Mouse (Mus musculus): Measurements from ENCODE around the gene Tardbp.

Tardbp gene

DNA sequence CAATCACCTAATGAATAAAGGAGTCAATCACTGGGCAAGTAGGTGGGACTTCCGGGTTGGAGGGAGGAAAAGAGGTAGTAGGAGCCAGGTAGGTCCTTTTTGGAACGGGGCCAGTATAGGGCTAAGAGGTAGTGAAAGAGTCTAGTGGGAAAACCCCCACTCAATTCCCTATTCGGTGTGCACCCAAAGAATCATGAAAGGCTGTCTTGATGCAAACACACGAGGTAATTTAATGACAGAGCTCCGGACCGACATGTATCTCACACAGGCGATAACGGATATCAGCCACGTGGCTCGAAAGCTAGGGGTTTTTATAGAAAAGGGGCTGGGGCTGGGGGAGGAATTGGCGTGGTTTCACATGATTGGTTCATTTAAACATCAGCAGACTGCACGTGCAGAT is 28.0 kb downstream of the Tardbp start:
- no peak for DNase-seq

DNA sequence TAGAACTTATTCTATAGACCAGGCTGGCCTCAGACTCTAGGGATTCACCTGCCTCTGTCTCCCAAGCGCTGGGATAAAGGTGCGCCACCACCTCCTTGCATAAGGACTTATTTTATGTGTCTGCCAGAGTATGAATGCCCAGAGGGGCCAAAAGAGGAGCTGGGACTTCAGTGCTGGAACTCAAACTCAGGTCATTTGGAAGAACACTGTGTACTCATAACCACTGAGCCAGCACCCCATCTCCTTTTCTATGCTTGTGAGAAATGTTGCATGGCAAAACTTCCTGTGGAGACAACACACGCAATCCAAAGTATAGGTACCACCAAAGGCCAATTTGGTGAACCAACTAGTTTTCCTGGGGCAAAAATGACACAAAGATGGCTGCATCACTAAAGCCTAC is 30.1 kb downstream of the Tardbp start:
- DNase-seq, result no peak

DNA sequence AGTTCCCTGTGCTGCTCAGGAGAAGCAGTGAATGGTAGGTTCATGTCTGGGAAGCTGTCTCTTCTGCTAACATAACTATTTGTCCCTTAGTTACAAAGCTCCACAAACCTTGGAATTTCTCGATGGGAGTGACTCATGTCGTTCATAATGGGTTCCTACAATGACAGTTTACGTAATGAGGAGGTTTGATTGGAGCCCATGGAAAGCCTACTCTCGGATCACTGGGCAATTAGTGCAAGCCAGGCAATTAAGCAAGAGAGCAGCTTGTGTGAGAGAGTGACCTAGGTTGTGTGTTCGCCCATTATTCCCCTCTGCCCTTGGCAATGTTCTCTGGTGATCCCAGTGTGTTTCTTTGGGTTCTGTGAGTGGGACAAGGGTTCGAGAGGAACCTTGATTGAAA is 30.9 kb downstream of the Tardbp start:
- no peak for DNase-seq

- no peak for DNase-seq
Measured at GRCm38 (mm10) chr4:148593996-148594395, 32.8 kb downstream of the Tardbp start.

DNA sequence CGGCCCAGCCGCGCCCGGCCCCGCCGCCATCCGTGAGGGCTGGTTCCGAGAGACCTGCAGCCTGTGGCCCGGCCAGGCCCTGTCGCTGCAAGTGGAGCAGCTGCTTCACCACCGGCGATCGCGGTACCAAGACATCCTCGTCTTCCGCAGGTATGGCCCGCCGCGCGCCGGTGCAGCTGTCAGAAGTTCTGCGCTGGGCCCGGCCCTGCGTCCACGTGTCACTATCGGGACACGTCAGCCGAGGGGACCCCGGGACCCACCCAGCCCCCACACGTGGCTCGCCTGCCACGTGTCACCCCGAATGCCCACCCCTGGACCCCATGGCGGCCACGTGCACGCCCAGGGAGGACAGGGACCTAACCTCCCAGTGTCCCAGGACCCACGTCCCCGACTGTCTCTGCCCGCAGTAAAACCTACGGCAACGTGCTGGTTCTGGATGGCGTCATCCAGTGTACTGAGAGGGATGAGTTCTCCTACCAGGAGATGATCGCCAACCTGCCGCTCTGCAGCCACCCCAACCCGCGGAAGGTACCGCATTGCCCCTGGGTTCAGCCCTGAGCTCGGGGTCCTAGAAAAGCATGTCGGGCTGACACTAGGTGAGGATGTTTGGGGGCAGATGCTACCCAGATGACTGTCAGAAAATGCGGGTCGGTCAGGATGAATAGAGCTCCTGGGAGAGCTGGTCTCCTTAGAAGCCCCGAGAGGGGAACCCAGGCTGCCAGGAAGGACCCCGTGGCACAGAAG is 35.0 kb downstream of the Tardbp start:
- no peak for DNase-seq

GRCm38 (mm10) chr4:148591171-148591630 is 35.6 kb downstream of the Tardbp start, which contains the start of gene Srm:
TSS of gene Srm (plus strand) at chr4:148591503.
- DNase-seq, result peak; percentile 99

DNA sequence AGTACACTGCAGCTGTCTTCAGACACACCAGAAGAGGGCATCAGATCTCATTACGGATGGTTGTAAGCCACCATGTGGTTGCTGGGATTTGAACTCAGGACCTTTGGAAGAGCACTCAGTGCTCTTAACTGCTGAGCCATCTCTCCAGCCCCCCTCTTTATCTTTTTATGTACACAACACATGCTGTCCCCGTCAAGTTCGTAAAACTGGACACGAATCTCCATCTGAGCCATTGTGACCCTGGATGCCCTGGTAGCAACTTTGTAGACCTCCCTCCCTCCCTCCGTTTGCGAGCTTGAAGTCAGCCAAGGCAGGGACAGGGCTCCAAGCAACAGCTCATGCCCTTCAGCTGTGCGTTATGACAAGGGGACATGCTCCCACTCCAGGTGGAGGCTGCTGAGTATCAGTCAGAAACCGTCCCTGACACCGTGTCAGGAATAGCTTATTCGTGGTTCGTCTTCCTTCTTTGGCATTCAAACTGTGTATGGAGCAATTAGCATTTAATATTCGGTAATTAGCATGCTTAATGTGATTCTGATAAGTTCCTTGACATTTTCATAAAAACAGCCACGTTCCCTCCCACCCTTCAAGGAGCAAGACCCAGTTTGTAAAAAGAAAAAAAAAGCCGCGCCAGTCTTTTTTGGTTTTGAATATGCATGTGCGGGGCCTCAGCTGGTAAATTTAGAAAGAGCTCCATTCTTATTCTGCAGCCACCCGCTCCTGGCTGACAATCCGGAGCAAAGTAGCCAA is 36.2 kb downstream of the Tardbp start:
- no peak for DNase-seq

DNA sequence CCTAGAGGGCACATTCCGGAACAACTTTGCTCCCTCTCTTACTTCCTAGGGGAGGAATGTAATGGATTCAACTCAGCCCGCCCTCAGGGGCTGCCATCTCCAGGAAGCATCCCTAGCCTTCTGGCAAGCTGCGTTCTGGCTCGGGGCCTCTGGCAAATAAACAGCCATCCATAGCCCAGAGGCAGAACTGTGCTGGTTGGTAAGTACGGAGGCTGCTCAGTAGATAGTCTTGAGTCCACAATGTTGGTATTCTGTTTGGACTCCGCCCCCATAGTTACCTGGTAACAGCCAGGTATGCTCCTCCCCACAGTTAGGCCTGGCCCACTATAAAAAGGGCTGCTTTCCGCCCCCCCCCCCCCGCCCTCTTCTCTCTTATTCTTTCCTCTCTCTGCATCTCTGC is 37.3 kb downstream of the Tardbp start:
- no peak for DNase-seq

DNA sequence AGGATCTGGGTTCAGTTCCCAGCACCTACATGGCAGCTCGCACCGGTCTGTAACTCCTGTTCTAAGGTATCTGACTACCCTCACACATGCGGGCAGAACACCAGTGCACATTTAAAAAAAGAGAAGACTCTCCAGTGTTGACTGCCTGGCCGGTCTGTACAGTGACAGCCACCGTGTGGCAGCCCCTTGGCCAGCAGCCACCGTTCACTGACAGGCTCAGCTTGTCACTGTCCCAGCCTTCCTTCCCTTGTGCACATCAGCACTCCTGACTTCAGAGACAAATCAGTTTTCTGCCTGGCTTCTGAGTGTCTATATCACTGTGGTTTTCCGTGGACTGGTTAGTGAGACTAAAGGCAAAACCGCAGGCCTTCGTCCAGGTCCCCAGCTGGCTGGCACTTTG is 38.0 kb downstream of the Tardbp start:
- no peak for DNase-seq

DNA sequence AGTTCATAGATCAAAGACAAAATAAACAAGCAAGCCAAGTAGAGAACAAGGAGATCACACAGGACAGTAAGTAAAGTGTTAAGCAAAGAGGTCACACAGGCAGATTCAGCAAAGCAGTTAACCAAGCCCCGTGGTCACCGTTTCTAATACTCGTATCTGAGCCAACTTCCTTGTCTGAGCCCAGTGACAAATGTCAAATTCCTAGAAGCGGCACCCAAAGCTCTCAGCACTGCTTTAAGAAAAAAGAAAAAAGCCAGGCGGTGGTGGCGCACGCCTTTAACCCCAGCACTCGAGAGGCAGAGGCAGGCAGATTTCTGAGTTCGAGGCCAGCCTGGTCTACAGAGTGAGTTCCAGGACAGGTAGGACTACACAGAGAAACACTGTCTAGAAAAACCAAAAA is 40.2 kb downstream of the Tardbp start:
- no peak for DNase-seq

DNA sequence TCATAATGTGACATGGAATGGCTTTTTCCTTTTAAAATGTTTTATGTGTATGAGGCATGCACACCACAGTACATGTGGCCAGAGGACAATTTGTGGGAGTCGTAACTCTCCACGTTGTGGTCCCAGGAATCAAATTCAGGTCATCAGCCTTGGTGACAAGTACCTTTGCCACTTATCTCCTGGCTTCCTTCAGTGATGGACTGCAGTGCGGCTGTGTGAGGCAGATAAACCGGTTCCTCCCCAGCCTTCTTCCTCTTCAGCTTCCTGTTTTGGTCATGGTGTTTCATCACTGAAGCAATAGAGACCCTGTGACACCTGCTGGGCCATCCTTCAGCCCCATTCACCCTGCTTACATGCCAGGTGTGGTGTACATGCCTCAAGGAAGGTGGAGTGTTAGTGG is 43.6 kb downstream of the Tardbp start:
- DNase-seq, result no peak

DNA sequence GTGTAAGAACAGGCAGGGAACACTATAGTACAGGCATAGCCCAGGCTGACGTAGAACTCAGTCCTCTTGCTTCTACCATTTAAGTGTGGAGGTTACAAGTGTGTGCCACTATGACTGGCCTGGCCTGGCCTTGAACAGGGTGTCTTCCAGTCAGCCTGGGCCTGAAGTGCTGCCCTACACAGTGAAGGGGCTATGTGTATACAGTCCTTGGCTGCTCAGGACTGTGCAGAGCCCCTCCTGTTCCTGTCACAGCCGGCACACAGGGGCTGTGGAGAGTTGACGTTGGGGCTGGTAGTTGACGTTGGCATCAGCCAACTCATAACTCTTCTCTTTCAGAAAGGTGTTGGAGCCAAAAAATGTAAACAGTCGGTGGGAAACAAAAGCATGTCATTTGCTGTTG is 45.4 kb downstream of the Tardbp start:
- DNase-seq, result no peak

- no peak for DNase-seq
Measured at GRCm38 (mm10) chr4:148580765-148581164, 46.1 kb downstream of the Tardbp start.

- no peak for DNase-seq
Measured at GRCm38 (mm10) chr4:148573222-148573621, 53.6 kb downstream of the Tardbp start.

DNA sequence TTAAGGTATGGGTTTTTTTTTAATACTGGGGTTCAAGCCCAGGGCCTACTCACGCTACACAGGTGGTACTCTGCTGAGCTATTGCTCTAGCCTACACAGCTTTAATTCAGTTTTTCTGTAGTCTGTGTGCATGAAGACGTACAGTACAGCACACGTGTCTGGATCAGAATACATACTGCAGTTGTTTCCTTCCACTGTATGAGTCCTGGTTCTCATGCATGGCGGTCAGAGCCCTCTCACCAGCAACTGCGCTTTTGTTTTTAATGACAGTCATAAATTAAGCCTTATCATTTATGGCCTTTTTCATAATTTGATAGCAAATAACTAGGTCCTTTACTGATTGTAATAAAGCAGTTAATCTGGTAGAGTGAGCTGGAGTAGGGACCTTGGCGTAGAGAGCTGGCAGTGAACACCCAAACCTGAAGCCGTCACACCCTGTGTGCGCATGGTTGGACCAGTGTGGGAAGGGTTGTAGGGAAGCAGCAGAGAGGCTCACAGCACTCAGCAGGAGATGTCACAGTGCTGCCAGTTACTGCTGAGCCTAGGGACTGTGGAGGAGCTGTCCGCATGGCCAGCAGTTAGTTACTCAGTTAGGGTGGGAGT is 56.0 kb downstream of the Tardbp start:
- DNase-seq, result no peak

DNA sequence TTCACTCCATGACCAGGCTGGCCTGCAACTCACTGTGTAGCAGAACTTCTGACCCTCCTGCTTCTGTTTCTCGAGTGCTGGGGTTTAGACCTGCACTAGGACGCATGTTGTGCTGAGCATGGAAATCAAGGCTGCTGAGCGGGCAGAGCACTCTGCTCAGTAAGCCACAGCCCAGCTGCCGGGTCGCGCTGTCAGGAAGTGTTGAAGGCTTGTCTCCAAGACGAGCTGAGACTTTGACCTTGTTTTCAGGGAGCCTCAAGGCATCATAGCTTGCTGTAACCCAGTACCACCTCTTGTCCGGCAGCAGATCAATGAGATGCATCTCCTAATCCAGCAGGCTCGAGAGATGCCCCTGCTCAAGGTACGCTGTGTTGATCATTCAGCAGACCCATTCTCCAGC is 56.7 kb downstream of the Tardbp start:
- DNase-seq, result no peak

- no peak for DNase-seq
Measured at GRCm38 (mm10) chr4:148563595-148563994, 63.2 kb downstream of the Tardbp start.

- DNase-seq, result no peak
Measured at GRCm38 (mm10) chr4:148562676-148563075, 64.1 kb downstream of the Tardbp start.
